Mouse (Mus musculus): ENCODE results near the gene Shisal1.
A peak's percentile ranks its signal among the peaks of the same experiment; 100 is the strongest.

The Shisal1 gene

DNA sequence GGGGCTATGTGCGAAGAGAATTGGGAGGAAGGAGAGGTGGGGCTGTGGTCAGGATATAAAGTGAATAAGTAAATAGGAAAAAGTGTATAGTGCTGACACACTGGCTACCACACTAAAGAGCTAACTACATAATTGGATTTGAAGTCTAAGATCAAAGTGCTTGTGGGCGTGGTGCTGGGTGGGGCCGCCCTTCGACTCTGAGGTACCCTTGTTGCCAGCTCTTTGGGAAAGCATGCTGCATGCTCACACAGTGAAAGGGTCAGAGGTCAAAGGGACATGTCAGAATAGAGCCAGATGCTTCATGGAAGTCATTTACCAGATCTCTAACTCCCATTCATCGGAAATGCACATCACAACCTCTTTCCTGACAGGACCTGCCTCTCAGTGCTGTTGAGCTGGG, 74.1 kb downstream of the Shisal1 start:
- no peak for DNase-seq (ENCODE audit: low read depth)

- DNase-seq (ENCODE audit: low read depth): no peak
Measured at GRCm38 (mm10) chr15:84367402-84367801, 79.5 kb downstream of the Shisal1 start.

- no peak for DNase-seq (ENCODE audit: low read depth)
Measured at GRCm38 (mm10) chr15:84366574-84366989, 80.3 kb downstream of the Shisal1 start.

DNA sequence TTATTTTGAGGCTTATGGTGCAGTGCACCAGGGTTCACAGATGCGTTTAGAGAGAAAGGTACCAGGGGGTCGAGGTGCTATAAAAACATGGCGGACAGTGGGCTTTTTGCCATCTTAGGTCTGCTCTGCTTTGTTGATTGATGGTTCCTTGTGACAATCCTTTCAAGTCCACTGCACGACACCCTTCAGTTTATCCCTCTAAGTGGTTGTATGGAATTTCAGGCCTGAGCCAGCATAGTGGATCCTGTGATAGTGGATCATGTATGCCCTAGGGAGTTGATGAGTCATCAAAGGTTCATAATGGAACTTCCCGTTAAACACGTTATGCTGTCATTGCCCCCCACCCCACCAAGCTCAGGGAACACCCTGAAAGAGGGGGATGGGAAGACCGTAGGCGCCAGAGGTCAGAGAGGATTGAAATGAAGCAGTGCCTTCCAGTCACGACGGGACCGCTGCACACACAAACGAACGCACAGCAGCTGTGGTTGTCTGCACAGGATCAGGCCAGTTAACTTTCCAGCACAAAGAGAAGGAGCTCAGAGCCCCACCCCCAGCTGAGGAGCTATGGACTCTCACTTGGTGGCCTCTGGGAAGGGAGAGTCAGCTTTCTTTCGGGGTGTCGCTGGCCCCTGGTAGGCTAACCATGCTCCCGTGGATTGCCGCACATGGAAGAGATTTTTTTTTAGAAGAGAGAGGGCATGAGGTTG, 81.1 kb downstream of the Shisal1 start:
- DNase-seq (ENCODE audit: low read depth): no peak

DNA sequence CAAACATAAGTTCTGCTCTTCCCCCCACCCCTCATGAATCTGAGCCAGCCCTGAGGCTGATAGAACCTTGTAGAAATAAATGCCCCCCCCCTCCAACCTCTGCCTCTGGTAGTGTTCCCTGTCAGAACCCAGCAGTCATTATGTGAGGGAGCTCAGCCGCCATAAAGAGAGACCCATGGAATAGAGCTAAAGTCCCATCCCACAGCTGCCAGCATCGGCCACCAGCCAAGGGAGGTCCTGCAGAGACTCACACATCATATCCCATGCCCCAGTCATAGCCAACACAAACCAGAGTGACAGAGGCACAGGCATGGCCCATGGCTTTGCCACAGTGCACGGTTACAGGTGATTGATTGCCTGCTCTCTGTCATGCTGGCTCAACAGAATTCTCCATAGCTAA, 82.2 kb downstream of the Shisal1 start:
- DNase-seq (ENCODE audit: low read depth): no peak

DNA sequence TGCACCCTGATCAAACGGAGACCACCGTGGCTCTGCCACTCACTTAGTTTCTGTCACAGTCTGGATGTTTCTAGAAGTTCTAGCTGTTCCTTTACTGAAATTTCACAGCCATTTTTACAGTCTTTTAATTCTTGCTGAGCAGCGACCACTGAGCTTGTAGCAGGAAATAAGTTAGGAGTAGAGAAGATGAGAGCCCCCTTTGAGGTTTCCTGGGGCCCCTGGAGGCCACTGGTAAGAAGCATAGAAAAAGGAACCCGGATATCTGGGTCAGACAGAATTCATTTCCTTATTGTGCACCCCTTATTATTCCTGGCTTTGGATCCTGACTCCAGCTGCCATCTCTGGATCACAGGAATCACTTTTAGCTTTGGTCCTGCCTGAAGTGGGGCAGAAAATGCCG, 91.8 kb downstream of the Shisal1 start:
- DNase-seq (ENCODE audit: low read depth): no peak

GRCm38 (mm10) chr15:84351915-84352844, 94.7 kb downstream of the Shisal1 start:
- no peak for DNase-seq (ENCODE audit: low read depth)

DNA sequence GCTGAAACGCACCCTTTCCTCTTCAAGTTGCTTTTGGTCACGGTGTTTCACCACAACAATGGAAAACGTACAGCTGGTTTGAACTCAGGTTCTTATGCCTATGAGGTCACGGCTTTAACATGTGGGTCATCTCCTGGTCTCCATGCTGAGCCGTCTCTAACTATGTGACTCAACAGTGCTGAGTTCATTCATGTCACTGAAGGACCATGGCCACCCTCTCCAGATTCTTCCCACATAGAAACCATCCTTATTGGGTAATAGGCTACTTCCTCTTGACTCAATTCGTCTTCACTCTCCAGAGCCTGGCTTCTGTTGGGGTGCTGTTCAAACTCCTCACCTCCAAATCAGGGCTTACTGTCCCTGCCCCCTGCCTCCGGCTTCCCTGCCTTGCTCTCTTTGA, 95.6 kb downstream of the Shisal1 start:
- DNase-seq (ENCODE audit: low read depth): no peak

DNA sequence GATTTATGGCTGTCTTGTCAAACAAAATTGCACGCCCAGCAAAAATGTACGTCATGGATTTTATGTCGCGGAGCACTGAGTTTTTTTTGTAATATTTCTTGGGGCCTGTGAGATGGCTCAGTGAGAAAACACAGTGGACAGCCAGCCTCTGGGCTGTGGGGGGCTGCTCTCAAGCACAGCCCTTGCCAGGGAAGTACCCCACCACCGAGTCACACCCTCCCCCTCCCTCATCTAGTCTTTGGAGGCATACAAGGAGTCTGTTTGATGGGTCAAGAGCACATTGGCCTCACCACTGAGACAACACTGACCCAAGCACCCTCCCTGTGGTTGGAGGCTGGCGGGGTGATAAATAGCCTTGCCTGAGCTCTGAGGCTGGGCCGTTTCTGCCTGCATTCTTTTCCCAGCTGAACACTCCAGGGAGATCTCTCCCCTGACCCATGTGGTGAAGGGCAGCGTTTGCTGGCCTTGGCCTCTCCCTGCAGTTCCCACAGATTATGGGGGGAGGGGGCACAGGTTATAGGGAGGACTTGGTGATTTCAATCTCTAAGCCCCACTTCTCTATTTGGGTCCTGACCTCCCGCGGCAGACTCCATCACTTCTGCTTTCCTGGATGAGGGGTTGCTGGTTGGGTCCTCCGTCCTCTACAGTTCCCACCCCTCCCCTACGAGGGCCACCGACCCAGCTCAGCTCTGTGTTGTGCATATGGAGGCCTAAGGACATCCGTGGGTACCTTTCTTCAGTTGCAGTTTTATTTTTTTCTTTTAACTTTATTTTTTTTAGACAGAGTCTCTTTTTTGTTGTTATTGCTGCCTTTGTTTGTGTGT, 96.8 kb downstream of the Shisal1 start:
- DNase-seq (ENCODE audit: low read depth): no peak

DNA sequence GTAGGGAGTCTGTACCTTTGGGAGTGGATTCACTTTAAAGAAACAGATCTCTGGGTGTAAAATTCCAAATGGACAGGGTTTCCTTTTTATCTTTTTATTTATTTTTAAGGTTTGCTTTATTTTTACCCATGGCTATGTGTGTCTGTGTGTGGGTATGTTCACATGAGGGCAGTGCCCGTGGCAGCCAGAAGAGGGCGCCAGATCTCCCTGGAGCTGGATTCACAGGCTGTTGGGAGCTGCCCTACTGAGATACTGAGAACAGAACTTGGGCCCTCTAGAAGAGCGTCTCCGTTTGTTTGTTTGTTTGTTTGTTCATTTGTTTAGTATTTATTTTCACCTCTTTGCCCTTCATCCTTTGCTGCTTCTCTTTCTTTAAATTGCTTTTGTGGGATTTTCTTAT, 98.1 kb downstream of the Shisal1 start:
- DNase-seq (ENCODE audit: low read depth): peak; percentile 32

GRCm38 (mm10) chr15:84340926-84341325, 106.0 kb downstream of the Shisal1 start:
- DNase-seq (ENCODE audit: low read depth): no peak

DNA sequence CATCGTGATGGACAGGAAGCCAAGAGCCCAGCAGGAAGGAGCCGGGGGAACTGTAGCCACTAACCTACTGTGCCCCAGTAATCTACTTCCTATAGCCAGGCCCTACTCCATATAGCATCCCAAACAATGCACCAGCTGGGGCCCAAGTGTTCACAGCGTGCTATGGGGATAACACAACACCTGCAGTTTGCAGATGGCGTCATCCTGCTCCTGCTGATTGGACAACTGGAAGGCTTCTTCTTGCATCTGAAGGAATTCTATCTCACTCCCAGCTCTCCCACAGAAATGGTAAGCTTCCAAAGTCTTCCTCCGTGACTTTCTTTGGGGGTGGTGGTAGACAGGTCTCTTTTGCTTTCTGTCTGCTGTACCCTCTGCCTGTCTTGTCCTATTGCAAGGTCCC, 109.3 kb downstream of the Shisal1 start:
- DNase-seq (ENCODE audit: low read depth): no peak

DNA sequence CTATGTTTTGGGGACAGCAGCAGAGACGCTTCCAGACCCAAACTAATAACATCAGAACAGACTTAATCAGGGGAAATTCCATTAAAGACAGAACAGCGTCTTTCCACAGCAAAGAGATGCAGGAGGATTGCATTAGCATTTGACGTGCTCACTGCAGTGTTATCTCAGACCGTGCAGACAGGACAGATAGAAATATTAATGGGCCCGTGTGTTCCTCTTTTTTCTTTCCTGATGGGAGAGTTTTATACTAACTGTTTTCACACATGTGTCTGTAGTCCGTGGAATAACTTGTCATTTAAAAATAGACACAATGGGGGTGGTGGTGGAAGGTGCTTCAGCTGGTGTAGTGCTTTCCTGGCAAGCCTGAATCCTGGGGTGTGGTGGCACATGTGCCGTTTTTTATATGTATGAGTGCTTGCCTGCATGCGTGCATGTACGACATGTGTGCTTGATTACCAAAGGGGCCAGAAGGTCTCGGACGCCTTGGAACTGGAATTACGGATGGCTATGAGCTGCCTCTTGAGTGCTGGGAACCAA, 110.5 kb downstream of the Shisal1 start:
- no peak for DNase-seq (ENCODE audit: low read depth)

- peak; percentile 62 for DNase-seq (ENCODE audit: low read depth)
Measured at GRCm38 (mm10) chr15:84331066-84331612, 115.8 kb downstream of the Shisal1 start.

DNA sequence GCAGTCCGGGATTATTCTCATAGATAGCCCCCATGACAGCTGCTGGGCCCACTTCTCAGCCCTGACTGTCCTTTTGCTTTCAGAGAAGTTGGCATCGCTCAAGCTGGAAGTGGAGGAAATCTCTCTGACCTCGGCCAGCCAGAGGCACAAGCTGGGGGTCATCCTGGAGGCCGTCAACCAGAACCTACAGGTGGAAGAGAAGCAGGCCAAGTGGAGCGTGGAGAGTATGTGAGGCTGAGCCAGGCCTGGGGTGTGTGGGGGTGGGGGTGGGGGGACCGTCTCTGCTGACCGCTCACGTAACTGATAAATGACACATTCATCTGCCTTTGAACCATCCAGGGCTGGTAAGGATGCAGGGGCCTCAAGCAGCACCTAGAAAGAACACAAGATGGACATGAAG, 117.0 kb downstream of the Shisal1 start:
- no peak for DNase-seq (ENCODE audit: low read depth)

Data from naive thymus-derived CD4-positive, alpha-beta T cell, adult 2 months (primary cell).